8 mouse cellular contexts compared by ENCODE assay signal in the genomic region with DNA sequence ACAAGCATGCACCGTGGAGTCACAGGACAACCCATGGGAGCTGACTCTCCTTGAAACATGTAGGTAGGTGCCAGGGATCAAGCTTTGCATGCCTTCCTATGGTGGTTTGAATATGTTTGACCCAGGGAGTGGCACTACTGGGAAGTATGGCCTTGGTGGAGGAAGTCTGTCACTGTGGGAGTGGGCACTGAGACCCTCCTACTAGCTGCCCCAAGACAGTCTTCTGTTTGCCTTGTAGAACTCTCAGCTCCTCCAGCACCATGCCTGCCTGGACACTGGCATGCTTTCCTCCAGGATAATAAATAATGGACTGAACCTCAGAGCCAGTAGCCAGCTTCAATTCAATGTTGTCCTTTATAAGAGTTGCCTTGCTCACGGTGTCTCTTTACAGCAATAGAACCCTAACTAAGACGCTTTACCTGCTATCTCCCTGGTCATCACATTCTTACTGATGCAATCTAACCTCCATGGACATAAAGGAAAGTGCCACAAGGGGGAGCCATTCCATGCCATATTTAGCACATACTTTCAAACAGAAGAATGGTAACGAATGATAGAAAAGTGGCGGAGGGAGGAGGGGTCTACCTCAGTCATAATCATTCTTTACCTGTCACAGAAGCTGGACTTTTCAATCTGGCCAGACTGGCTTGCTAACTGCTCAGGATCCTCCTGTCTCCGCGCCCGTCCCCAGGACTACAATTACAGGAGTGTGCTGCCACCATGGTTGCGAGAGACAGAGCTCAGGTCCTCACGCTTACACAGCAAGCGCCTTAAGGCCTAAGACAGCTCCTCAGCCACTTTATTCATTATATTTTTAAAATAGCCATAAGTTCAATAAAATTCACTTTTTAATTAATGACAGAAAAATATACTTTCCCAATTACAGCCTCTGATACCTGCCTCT. TPM values are rescaled to one million over a fixed set of nuclear protein-coding genes. Genes with fewer than 3 reads are reported as not detected.
DNase-seq lines count a peak whose midpoint lies in the region; ATAC-seq and TF ChIP-seq lines count a peak whose summit lies in the region.

No protein-coding gene starts in this region.

- TF ChIP-seq CTCF in forebrain, postnatal 0 days (IDR thresholded peaks at IDR 0.05; ENCODE audit: low read depth), result peak; percentile 80

- no peak overlapping the region for H3K9ac ChIP-seq in forebrain, embryonic 11.5 days (ENCODE audit: low read length)
- no peak overlapping the region for H3K9ac ChIP-seq in forebrain, postnatal 0 days

- WGBS in forebrain, embryonic 11.5 days, result 81% methylated on average over 11 of the region's 11 CpGs
- 79% methylated on average over 11 of the region's 11 CpGs for WGBS in forebrain, embryonic 10.5 days
- WGBS in forebrain, postnatal 0 days, result 71% methylated on average over 11 of the region's 11 CpGs

- no peak overlapping the region for H3K4me2 ChIP-seq in forebrain, embryonic 11.5 days (ENCODE audit: low read depth, low read length, severe bottlenecking)
- H3K4me2 ChIP-seq in forebrain, postnatal 0 days (ENCODE audit: low read depth), result no peak overlapping the region

- H3K4me3 ChIP-seq in forebrain, embryonic 11.5 days (ENCODE audit: low read depth, low read length), result no peak overlapping the region
- H3K4me3 ChIP-seq in forebrain, embryonic 10.5 days, result no peak overlapping the region
- H3K4me3 ChIP-seq in forebrain, postnatal 0 days (ENCODE audit: low read depth, low read length), result no peak overlapping the region

- 0 out of 2 replicates have a peak, but pooled peaks have one; percentile 21 for ATAC-seq in forebrain, embryonic 11.5 days (replicated peaks; ENCODE audit: low FRiP score)
- peak; percentile 59 for ATAC-seq in forebrain, postnatal 0 days
- peak; percentile 68 for ATAC-seq in megakaryocyte, adult 5-6 weeks (ENCODE audit: poor library complexity, severe bottlenecking)

- H3K27me3 ChIP-seq in forebrain, embryonic 11.5 days (ENCODE audit: control insufficient read depth, insufficient read depth, low read length), result no peaks in the 10 kb centered on the region
- no peaks in the 10 kb centered on the region for H3K27me3 ChIP-seq in forebrain, embryonic 10.5 days (ENCODE audit: poor library complexity, severe bottlenecking)
- H3K27me3 ChIP-seq in forebrain, postnatal 0 days (ENCODE audit: insufficient read depth, low read length), result no peaks in the 10 kb centered on the region

- peak; percentile 65 for DNase-seq in forebrain, embryonic 11.5 days (ENCODE audit: low spot score)
- no peak for DNase-seq in forebrain, embryonic 10.5 days (ENCODE audit: extremely low spot score, low spot score)
- peak; percentile 69 for DNase-seq in cerebellum, adult 11 months
- DNase-seq in forebrain, postnatal 0 days, result peak; percentile 76
- DNase-seq in hindlimb bud, embryonic 11.5 days (ENCODE audit: extremely low spot score, low read depth, low spot score), result peak; percentile 60
- DNase-seq in layer of hippocampus, postnatal 25 days (ENCODE audit: extremely low spot score in 1 of 2, low spot score in 1 of 2), result peak; percentile 34 to 82
- DNase-seq in right cerebral cortex, postnatal 14 days, result peak; percentile 73

- no peaks in the 10 kb centered on the region for H3K4me1 ChIP-seq in forebrain, embryonic 11.5 days (replicated peaks; ENCODE audit: control insufficient read depth, insufficient read depth, low read length)
- H3K4me1 ChIP-seq in forebrain, embryonic 10.5 days, result no peaks in the 10 kb centered on the region
- H3K4me1 ChIP-seq in forebrain, postnatal 0 days (ENCODE audit: insufficient read depth), result no peaks in the 10 kb centered on the region

- H3K36me3 ChIP-seq in forebrain, embryonic 11.5 days (ENCODE audit: control insufficient read depth, insufficient read depth, low read length), result no peaks in the 10 kb centered on the region
- H3K36me3 ChIP-seq in forebrain, embryonic 10.5 days (replicated peaks), result 0 out of 2 replicates have a peak, but pooled peaks cover 2% of the 10 kb centered on the region
- H3K36me3 ChIP-seq in forebrain, postnatal 0 days (ENCODE audit: insufficient read depth), result no peaks in the 10 kb centered on the region

- H3K27ac ChIP-seq in forebrain, embryonic 11.5 days (ENCODE audit: low read depth, low read length), result no peak overlapping the region
- H3K27ac ChIP-seq in forebrain, embryonic 10.5 days, result no peak overlapping the region
- H3K27ac ChIP-seq in forebrain, postnatal 0 days (ENCODE audit: low read depth, low read length), result no peak overlapping the region

- no peaks in the 10 kb centered on the region for H3K9me3 ChIP-seq in forebrain, embryonic 11.5 days (ENCODE audit: control insufficient read depth, low read length)
- H3K9me3 ChIP-seq in forebrain, embryonic 10.5 days, result no peaks in the 10 kb centered on the region
- no peaks in the 10 kb centered on the region for H3K9me3 ChIP-seq in forebrain, postnatal 0 days (ENCODE audit: low read length)

RNA-seq across cellular contexts. Expression of a gene that starts 31.6 kb away (rescaled TPM):
- 53.7 and 57.7 TPM in 2 replicates for polyA plus RNA-seq in forebrain, embryonic 11.5 days (2014; fragmentation: Nextera tagmentation; extraction: Ambion mirVana)
- 54.3 and 55.6 TPM in 2 replicates for polyA plus RNA-seq in forebrain, embryonic 10.5 days (2016; fragmentation: Nextera tagmentation; extraction: Ambion mirVana)
- 13.8 and 24.5 TPM in 2 replicates for total RNA-seq in forebrain, postnatal 0 days (2014; rRNA removed)
- polyA plus RNA-seq in forebrain, postnatal 0 days (2015; fragmentation: Nextera tagmentation; extraction: Ambion mirVana), result 64.4 and 76.4 TPM in 2 replicates
- total RNA-seq in layer of hippocampus, postnatal 25 days (2021), result 10 to 100 TPM; 22.7 to 24.8 TPM
- total RNA-seq in megakaryocyte, adult 5-6 weeks (2015), result 32.1 and 37.5 TPM in 2 replicates
- total RNA-seq in megakaryocyte, adult 5-6 weeks (2017), result 7.5 and 12.2 TPM in 2 replicates

RNA-seq across cellular contexts. Expression of a gene that starts 31.7 kb away (rescaled TPM):
- 25.2 and 25.5 TPM in 2 replicates for polyA plus RNA-seq in forebrain, embryonic 11.5 days (2014; fragmentation: Nextera tagmentation; extraction: Ambion mirVana)
- 21.2 and 23.7 TPM in 2 replicates for polyA plus RNA-seq in forebrain, embryonic 10.5 days (2016; fragmentation: Nextera tagmentation; extraction: Ambion mirVana)
- total RNA-seq in forebrain, postnatal 0 days (2014; rRNA removed), result 24.9 and 26.4 TPM in 2 replicates
- 11.2 and 17.4 TPM in 2 replicates for polyA plus RNA-seq in forebrain, postnatal 0 days (2015; fragmentation: Nextera tagmentation; extraction: Ambion mirVana)
- total RNA-seq in layer of hippocampus, postnatal 25 days (2021), result 10 to 100 TPM; 10.3 to 12.9 TPM
- 4.3 and 6.5 TPM in 2 replicates for total RNA-seq in megakaryocyte, adult 5-6 weeks (2015)
- total RNA-seq in megakaryocyte, adult 5-6 weeks (2017), result 9.3 and 14.6 TPM in 2 replicates

RNA-seq across cellular contexts. Expression of a gene that starts 42.6 kb away (rescaled TPM):
- 7.2 and 8.3 TPM in 2 replicates for polyA plus RNA-seq in forebrain, embryonic 11.5 days (2014; fragmentation: Nextera tagmentation; extraction: Ambion mirVana)
- 5.2 and 5.6 TPM in 2 replicates for polyA plus RNA-seq in forebrain, embryonic 10.5 days (2016; fragmentation: Nextera tagmentation; extraction: Ambion mirVana)
- total RNA-seq in forebrain, postnatal 0 days (2014; rRNA removed), result 5.3 and 5.4 TPM in 2 replicates
- 3.0 and 3.1 TPM in 2 replicates for polyA plus RNA-seq in forebrain, postnatal 0 days (2015; fragmentation: Nextera tagmentation; extraction: Ambion mirVana)
- 10 to 100 TPM; 14.9 to 18.5 TPM for total RNA-seq in layer of hippocampus, postnatal 25 days (2021)
- 27.6 and 31.7 TPM in 2 replicates for total RNA-seq in megakaryocyte, adult 5-6 weeks (2015)
- 42.2 and 52.9 TPM in 2 replicates for total RNA-seq in megakaryocyte, adult 5-6 weeks (2017)
